Mouse (Mus musculus): ENCODE measurements at regions not wholly inside any gene's neighbourhood (a gene's known extent, or its start where the extent isn't known, plus 50 kb on each side); places are given as distances from the start of the nearest gene placed in this dataset.

GRCm38 (mm10) chr16:74887724-74888123 lies 476.1 kb upstream of the Robo2 start:
- no peak for TF ChIP-seq CTCF (IDR thresholded peaks at IDR 0.05; ENCODE audit: low read depth)
- no peak for TF ChIP-seq EP300 (IDR thresholded peaks at IDR 0.05; ENCODE audit: low read depth)
